Mouse (Mus musculus) C2C12 (cell line): Measurements from ENCODE around the gene 1700001O22Rik. TPM values are rescaled to one million over a fixed set of nuclear protein-coding genes. Genes with fewer than 3 reads are reported as not detected.

Experiments
- H3K27me3 ChIP-seq: one replicate; pipeline ENCODE4 v1.6.1; 2011; ENCODE audit not compliant: control insufficient read depth, insufficient read depth, insufficient read length
- H3K36me3 ChIP-seq: one replicate; pipeline ENCODE4 v1.6.1; 2011; ENCODE audit not compliant: control insufficient read depth, insufficient read depth
- H3K4me3 ChIP-seq: one replicate; pipeline ENCODE4 v1.5.1; 2011; ENCODE audit warnings: mild to moderate bottlenecking, control low read depth; ENCODE audit not compliant: poor library complexity, insufficient read depth, severe bottlenecking
- H3K79me2 ChIP-seq: one replicate; pipeline ENCODE4 v1.6.1; 2011; ENCODE audit not compliant: control insufficient read depth, insufficient read depth
- H3K79me3 ChIP-seq: one replicate; pipeline ENCODE4 v1.6.1; 2011; ENCODE audit warnings: low read depth, control low read depth
- H3ac ChIP-seq: one replicate; pipeline ENCODE3; 2011; ENCODE audit warnings: low read depth; ENCODE audit not compliant: control insufficient read depth, insufficient read length
- CEBPB ChIP-seq: IDR thresholded peaks from one replicate; pipeline ENCODE4 v1.6.1; 2011; ENCODE audit warnings: low read depth, mild to moderate bottlenecking, control low read depth, moderate library complexity
- CTCF ChIP-seq: IDR thresholded peaks from one replicate; pipeline ENCODE4 v1.5.1; 2011; ENCODE audit not compliant: control insufficient read depth, insufficient read depth, insufficient read length
- FOSL1 ChIP-seq: IDR thresholded peaks from one replicate; pipeline ENCODE4 v1.8.0; 2011; ENCODE audit warnings: mild to moderate bottlenecking, low read length; ENCODE audit not compliant: poor library complexity, insufficient read depth, severe bottlenecking
- MAX ChIP-seq: IDR thresholded peaks from one replicate; pipeline ENCODE4 v1.6.1; 2011; ENCODE audit warnings: mild to moderate bottlenecking, control low read depth
- MYOD1 ChIP-seq: IDR thresholded peaks from one replicate; pipeline ENCODE4 v1.6.1; 2011; ENCODE audit warnings: low read depth; ENCODE audit not compliant: control insufficient read depth, insufficient read length
- MYOG ChIP-seq: IDR thresholded peaks from one replicate; pipeline ENCODE4 v1.6.1; 2011; ENCODE audit not compliant: control insufficient read depth, insufficient read length; ENCODE audit errors: extremely low read depth
- USF1 ChIP-seq: IDR thresholded peaks from one replicate; pipeline ENCODE4 v1.6.1; 2011; ENCODE audit warnings: low read depth, mild to moderate bottlenecking, control low read depth, moderate library complexity
- polyA plus RNA-seq: library from polyadenylated mRNA; unstranded; fragments of >200 nt; fragmentation: generic; extraction: Trizol; gene quantifications from one replicate; pipeline ENCODE4 v1.2.1, GENCODE M21; 2012; ENCODE audit warnings: missing spikeins

The 1700001O22Rik gene
- polyA plus RNA-seq, 1 experiment = 0.18 TPM

GRCm38 (mm10) chr2:30787466-30787865 is 16.0 kb downstream of the 1700001O22Rik start:
- Histone ChIP-seq H3K79me3 (no peaks in the 10 kb centered on the region), H3ac (no peak overlapping the region), H3K27me3 (no peaks in the 10 kb centered on the region), H3K36me3 (no peaks in the 10 kb centered on the region), H3K4me3 (no peak overlapping the region), H3K79me2 (no peaks in the 10 kb centered on the region)
- TF ChIP-seq FOSL1 (no peak), MYOG (no peak), CEBPB (no peak), MAX (no peak), USF1 (no peak), CTCF (no peak), MYOD1 (no peak)

DNA sequence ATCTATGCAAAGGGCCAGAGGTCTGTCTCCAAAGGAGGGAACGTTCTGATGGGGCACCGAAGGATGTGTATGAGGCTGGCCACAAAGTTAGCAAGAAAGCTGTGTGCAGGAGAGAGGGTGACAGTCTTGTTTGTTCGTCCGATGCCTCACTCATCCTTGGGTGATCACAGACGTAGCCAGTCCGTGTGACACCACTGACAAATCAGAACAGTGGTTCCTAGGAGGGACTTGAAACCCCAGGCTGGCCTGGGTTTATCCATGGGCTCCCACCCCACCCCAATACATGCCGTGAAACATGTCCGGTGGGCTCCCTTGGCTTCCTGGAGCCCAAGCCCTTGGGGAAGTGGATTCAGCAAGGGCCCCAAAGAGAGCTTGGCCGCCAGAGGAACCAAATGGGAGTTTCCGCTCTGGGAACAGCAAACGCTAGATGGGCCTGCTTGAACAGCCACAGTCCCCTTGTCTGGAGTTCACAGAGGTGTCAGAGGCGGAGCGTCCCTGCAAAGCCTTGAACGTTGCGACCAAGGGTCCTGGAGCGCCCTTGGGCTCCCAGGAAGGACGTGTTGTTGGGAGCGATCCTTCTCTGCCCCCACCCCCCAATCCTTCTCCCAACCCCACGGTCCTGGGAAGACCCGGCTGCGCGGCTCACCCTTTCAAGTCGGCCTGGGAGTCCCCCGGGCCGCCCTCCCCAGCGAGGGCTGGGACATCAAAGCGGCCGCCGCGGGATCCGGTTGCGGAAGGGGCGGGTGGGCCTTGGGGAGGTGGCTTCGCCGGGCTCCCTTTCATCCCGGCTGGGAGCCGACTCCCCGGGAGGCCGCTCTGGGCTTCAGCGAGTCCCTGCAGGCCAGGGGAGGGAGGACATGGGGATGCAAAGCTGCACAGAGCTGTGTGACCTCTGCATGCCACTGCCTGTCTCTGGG is 19.1 kb downstream of the 1700001O22Rik start:
- H3ac ChIP-seq = no peak overlapping the region
- no peaks in the 10 kb centered on the region for H3K79me3 ChIP-seq
- no peaks in the 10 kb centered on the region for H3K79me2 ChIP-seq
- H3K36me3 ChIP-seq = no peaks in the 10 kb centered on the region
- H3K4me3 ChIP-seq = no peak overlapping the region
- TF ChIP-seq USF1 (no peak), MYOG (no peak), MAX (no peak), FOSL1 (no peak), CEBPB (no peak), CTCF (no peak), MYOD1 (no peak)
- no peaks in the 10 kb centered on the region for H3K27me3 ChIP-seq

DNA sequence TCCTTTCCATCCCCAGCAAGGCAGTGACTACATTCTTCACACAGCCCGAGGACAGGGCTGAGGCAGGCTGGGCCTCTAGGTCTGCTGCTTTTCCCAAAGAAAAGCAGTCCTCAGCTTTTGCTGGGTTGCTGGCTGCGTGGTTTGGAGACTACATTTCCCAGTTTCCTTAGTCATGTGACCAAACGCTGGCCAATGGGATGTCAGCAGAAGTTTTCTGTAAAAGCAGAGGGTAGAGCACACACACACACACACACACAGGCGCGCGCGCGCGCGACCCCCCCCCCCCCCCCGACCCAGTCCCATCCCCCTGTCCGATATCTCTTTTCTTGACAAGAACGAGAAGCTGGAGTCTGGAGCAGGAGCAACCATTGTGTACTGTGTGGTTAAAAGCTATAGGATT is 20.1 kb downstream of the 1700001O22Rik start:
- Histone ChIP-seq H3K79me2 (no peaks in the 10 kb centered on the region), H3ac (peak overlapping the region; percentile 20), H3K27me3 (no peaks in the 10 kb centered on the region), H3K4me3 (no peak overlapping the region), H3K36me3 (no peaks in the 10 kb centered on the region), H3K79me3 (no peaks in the 10 kb centered on the region)
- TF ChIP-seq FOSL1 = no peak
- TF ChIP-seq USF1 = peak; percentile 89

DNA sequence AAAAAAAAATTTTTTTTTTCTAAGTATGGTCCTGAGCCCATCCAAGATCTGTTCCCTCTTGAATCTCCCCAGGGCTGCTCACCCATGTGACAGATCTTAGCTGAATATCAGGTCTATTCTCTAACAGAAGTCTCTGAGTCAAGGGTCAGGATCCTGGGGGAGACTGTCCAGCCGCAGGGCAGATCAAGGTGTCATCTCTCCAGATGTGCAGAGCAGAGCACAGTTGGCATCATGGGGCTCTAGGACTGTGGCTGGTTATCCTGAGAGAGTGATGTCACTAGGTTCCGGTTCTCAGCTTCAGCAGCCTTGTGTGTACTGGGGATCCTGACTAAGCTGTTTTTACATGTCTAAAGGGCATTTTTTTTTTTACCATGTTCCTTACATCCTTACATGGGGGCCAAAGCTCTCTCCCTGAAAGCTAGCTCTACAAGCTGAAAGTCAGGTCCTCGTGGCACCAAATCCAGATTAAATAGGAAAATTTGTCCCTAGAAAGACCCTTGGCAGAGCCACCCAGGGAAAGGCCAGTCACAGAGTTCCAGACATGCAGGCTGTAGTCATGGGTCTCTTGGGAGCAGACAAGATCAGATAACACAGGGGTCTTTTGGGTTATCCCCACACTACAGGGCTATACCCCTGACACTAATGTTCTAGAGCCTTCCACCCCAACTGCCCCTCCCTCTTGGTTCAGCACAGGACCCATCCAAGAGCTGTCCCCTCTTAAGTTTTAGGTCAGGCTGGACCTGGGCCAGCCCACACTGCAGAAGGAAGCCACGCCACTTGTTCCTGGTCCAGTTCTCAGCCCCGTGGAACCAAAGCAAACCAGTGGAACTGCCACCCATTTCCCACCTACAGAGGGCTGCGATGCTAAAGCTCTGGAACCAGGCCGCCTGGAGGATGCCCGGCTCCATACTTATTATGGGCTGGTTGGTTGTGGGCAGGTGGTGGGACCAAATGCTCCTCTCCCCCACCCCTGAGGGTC is 20.9 kb downstream of the 1700001O22Rik start:
- no peak overlapping the region for H3K4me3 ChIP-seq
- TF ChIP-seq CEBPB (no peak), CTCF (no peak), MAX (no peak), MYOD1 (no peak), USF1 (no peak), MYOG (no peak), FOSL1 (no peak)
- H3K27me3 ChIP-seq = no peaks in the 10 kb centered on the region
- no peaks in the 10 kb centered on the region for H3K79me2 ChIP-seq
- H3K79me3 ChIP-seq = no peaks in the 10 kb centered on the region
- H3ac ChIP-seq = no peak overlapping the region
- no peaks in the 10 kb centered on the region for H3K36me3 ChIP-seq

DNA sequence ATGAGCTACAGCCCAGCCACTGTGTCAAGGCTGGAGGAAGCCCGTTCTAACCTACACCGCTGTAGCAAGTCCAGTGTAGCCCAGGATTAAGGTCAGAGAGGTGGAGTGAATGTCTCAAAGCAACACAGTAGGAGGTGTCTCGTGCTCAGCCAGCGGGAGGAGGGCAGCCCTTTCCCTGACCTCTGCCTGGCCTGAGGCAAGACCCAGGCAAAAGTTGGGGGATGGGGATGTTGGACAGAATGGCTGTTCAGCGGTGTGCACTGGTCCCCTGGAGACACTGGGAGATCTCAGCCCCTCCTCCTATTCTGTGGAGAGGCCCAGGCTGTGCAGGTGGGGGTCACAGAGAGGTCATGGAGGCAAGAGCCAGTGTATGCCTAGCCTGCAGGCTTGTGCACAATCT is 24.2 kb downstream of the 1700001O22Rik start:
- no peak overlapping the region for H3ac ChIP-seq
- TF ChIP-seq CTCF = no peak
- H3K36me3 ChIP-seq = no peaks in the 10 kb centered on the region
- no peaks in the 10 kb centered on the region for H3K79me2 ChIP-seq
- no peak overlapping the region for H3K4me3 ChIP-seq
- no peaks in the 10 kb centered on the region for H3K79me3 ChIP-seq
- H3K27me3 ChIP-seq = no peaks in the 10 kb centered on the region

GRCm38 (mm10) chr2:30778235-30778634 is 25.2 kb downstream of the 1700001O22Rik start:
- no peaks in the 10 kb centered on the region for H3K36me3 ChIP-seq
- no peaks in the 10 kb centered on the region for H3K79me2 ChIP-seq
- TF ChIP-seq CEBPB (no peak), FOSL1 (no peak), MYOD1 (no peak), CTCF (no peak), MYOG (no peak), MAX (no peak), USF1 (no peak)
- H3K4me3 ChIP-seq = no peak overlapping the region
- H3K27me3 ChIP-seq = no peaks in the 10 kb centered on the region
- H3ac ChIP-seq = no peak overlapping the region
- no peaks in the 10 kb centered on the region for H3K79me3 ChIP-seq
